Mouse (Mus musculus) embryonic facial prominence, embryonic 11.5 days (tissue): ENCODE measurements at regions not wholly inside any gene's neighbourhood (a gene's known extent, or its start where the extent isn't known, plus 50 kb on each side); places are given as distances from the start of the nearest gene placed in this dataset.

Source experiments
- ATAC-seq: fragments of 200-750 bp; cut with Nextera tagmentation; replicated peaks from 2 replicates; pipeline ENCODE4 v1.8.0; 2017; ENCODE audit warnings: low read depth; ENCODE audit not compliant: insufficient number of reproducible peaks, low FRiP score, low TSS enrichment
- DNase-seq: peaks from one replicate; pipeline ENCODE4 v3.0.0-alpha.2; 2015; ENCODE audit warnings: low spot score
- H3K27ac ChIP-seq: fragments of 300-500 bp; sonication (generic); replicated peaks from 2 replicates; pipeline ENCODE4 v1.5.1; 2014; ENCODE audit warnings: mild to moderate bottlenecking, low read depth, low read length, control low read depth
- H3K27me3 ChIP-seq: fragments of 300-500 bp; sonication (generic); 2 replicates; pipeline ENCODE4 v1.6.1; 2014; ENCODE audit warnings: mild to moderate bottlenecking, low read length, moderate library complexity, mixed read lengths; ENCODE audit not compliant: control insufficient read depth, insufficient read depth
- H3K36me3 ChIP-seq: fragments of 300-500 bp; sonication (generic); replicated peaks from 2 replicates; pipeline ENCODE4 v1.6.1; 2014; ENCODE audit warnings: low read depth, mild to moderate bottlenecking, low read length, moderate library complexity, mixed read lengths; ENCODE audit not compliant: control insufficient read depth, insufficient read depth
- H3K4me1 ChIP-seq: fragments of 300-500 bp; sonication (generic); 2 replicates; pipeline ENCODE4 v1.6.1; 2014; ENCODE audit warnings: low read length, mixed read lengths; ENCODE audit not compliant: control insufficient read depth, insufficient read depth
- H3K4me2 ChIP-seq: fragments of 300-500 bp; sonication (generic); 2 replicates; pipeline ENCODE4 v1.6.1; 2014; ENCODE audit warnings: low read depth, mild to moderate bottlenecking, control low read depth, low read length, moderate library complexity
- H3K4me3 ChIP-seq: fragments of 300-500 bp; sonication (generic); 2 replicates; pipeline ENCODE4 v1.5.1; 2014; ENCODE audit warnings: low read depth, low read length, control low read depth
- H3K9ac ChIP-seq: fragments of 300-500 bp; sonication (generic); replicated peaks from 2 replicates; pipeline ENCODE4 v1.6.1; 2014; ENCODE audit warnings: mild to moderate bottlenecking, control low read depth, low read length
- H3K9me3 ChIP-seq: fragments of 300-500 bp; sonication (generic); replicated peaks from 2 replicates; pipeline ENCODE4 v1.6.1; 2016; ENCODE audit warnings: mild to moderate bottlenecking, low read length, inconsistent platforms, mixed read lengths; ENCODE audit not compliant: control insufficient read depth
- WGBS: fragments of 180-500 bp; shearing (Covaris S2); extraction: QIAGEN DNeasy Blood & Tissue Kit; methylation state at CpG from one replicate; pipeline ENCODE4 v1.1.7; 2014; 5-methylcytosine and 5-hydroxymethylcytosine counted together

- H3K36me3 ChIP-seq: no peaks in the 10 kb centered on the region
- DNase-seq: no peak
- no peak overlapping the region for H3K27ac ChIP-seq
- WGBS: 51% methylated on average over 3 of the region's 3 CpGs
- H3K9me3 ChIP-seq: no peaks in the 10 kb centered on the region
- ATAC-seq: no peak
- no peak overlapping the region for H3K4me2 ChIP-seq
- no peaks in the 10 kb centered on the region for H3K27me3 ChIP-seq
- H3K4me1 ChIP-seq: no peaks in the 10 kb centered on the region
- no peak overlapping the region for H3K9ac ChIP-seq
- no peak overlapping the region for H3K4me3 ChIP-seq
Observed at GRCm38 (mm10) chr11:71697017-71697416, 52.7 kb upstream of the Wscd1 start.

DNA sequence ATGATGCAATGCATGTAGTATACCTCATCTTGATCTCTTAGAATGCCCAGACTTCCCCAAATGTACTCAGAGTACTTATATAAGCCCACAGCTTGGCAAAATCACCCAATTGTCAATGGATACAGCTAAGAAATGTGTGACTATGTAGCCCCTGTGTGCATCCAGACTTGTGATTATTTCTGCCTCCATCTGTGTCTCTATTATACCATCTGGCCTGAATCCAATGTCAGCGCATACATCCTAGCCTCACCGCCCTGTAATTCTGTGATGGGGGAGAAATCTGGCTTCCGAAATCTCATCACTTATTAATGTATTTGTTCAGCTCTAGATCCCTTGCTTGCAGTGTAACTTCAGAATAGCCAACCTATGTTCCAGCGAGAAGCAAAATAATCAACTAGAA is 50.9 kb upstream of the Wscd1 start:
- Histone ChIP-seq H3K4me1 (no peaks in the 10 kb centered on the region), H3K36me3 (no peaks in the 10 kb centered on the region), H3K9me3 (no peaks in the 10 kb centered on the region), H3K4me3 (no peak overlapping the region), H3K4me2 (no peak overlapping the region), H3K27ac (no peak overlapping the region), H3K9ac (no peak overlapping the region), H3K27me3 (no peaks in the 10 kb centered on the region)
- no peak for ATAC-seq
- WGBS: 96% methylated on average over 4 of the region's 4 CpGs
- DNase-seq: no peak
